In the genomic region with DNA sequence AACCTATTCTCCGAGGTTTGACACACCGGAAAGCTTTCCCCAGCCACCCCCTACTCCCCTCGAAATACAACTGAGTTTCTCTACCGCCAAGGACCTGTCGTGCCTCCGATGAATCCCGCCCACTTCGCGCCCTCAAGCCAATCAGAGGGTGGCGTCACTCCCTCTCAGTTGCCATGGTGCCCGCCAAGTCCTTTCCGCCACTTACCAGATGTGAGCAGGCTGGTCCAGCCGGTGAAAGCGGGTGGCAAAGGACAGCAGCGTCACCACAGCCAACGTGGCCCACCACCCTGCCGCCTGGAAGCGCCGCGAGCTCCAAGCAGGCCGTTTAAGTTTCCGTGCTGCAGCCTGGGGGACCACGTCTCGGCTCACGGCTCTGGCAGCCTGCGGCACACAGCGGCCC, we compare ENCODE assay signal across 8 mouse cellular contexts. TPM values are rescaled to one million over a fixed set of nuclear protein-coding genes. Genes with fewer than 3 reads are reported as not detected.
A peak's percentile ranks its signal among the peaks of the same experiment; 100 is the strongest.
DNase-seq lines count a peak whose midpoint lies in the region; ATAC-seq lines count a peak whose summit lies in the region.

A gene (plus strand): TSS at position 200 of the 400 bp plus-strand sequence.

- peak within 1 kb of the TSS; percentile 61 for H3K4me2 ChIP-seq in hindbrain, embryonic 11.5 days (replicated peaks; ENCODE audit: low read depth, low read length)

- no peaks in the 10 kb centered on the region for H3K27me3 ChIP-seq in hindbrain, embryonic 11.5 days (ENCODE audit: control insufficient read depth, insufficient read depth, low read length)

- WGBS in hindbrain, embryonic 11.5 days: 0% methylated on average over 27 of the region's 27 CpGs

- H3K27ac ChIP-seq in hindbrain, embryonic 11.5 days (ENCODE audit: low read depth, low read length): peak within 1 kb of the TSS; percentile 92

- peak; percentile 93 for ATAC-seq in hindbrain, embryonic 11.5 days (ENCODE audit: low FRiP score)

- H3K4me1 ChIP-seq in hindbrain, embryonic 11.5 days (replicated peaks; ENCODE audit: control insufficient read depth, insufficient read depth, low read length): no peaks in the 10 kb centered on the region

- no peaks in the 10 kb centered on the region for H3K9me3 ChIP-seq in hindbrain, embryonic 11.5 days (ENCODE audit: control insufficient read depth, low read length)

- H3K4me3 ChIP-seq in hindbrain, embryonic 11.5 days (ENCODE audit: low read depth, low read length): peak within 1 kb of the TSS; percentile 83

- peak; percentile 87 for DNase-seq in Muller cell, postnatal 12 days (ENCODE audit: inconsistent ontology term)
- DNase-seq in cerebellum, adult 9-11 months: peak; percentile 87
- DNase-seq in frontal cortex, adult 2 months (ENCODE audit: extremely low spot score in 1 of 2, low spot score in 1 of 2): peak; percentile 83 to 88
- peak; percentile 92 for DNase-seq in hindbrain, embryonic 11.5 days (ENCODE audit: low spot score)
- peak; percentile 85 to 91 for DNase-seq in layer of hippocampus, postnatal 10 days (ENCODE audit: low spot score in 2 of 2)
- peak; percentile 95 for DNase-seq in lung, postnatal 10 days
- peak; percentile 85 for DNase-seq in ovary, postnatal 36 days (ENCODE audit: low spot score)
- peak; percentile 89 to 92 for DNase-seq in thymus, postnatal 36 days

- H3K36me3 ChIP-seq in hindbrain, embryonic 11.5 days (ENCODE audit: control insufficient read depth, insufficient read depth, low read length): no peaks in the 10 kb centered on the region

- peak within 1 kb of the TSS; percentile 84 for H3K9ac ChIP-seq in hindbrain, embryonic 11.5 days (ENCODE audit: low read depth, low read length)

RNA-seq across cellular contexts. Expression of the gene that starts here (rescaled TPM):
- 80.2 and 90.2 TPM in 2 replicates for polyA plus RNA-seq in frontal cortex, adult 2 months (2012; rRNA removed)
- polyA plus RNA-seq in hindbrain, embryonic 11.5 days (2014; fragmentation: Nextera tagmentation; extraction: Ambion mirVana): 26.0 and 31.4 TPM in 2 replicates
- total RNA-seq in layer of hippocampus, postnatal 10 days (2021): 10 to 100 TPM; 53.2 to 54.2 TPM

Comparison
In these comparisons a context has a peak if more than half of its experiments do, and no peak if none do; other contexts are left out.
1. Peak in every context shown above with its lines: DNase-seq, ATAC-seq, H3K4me3 ChIP-seq and H3K27ac ChIP-seq.